ENCODE assay signal across 16 mouse cellular contexts in the genomic region with DNA sequence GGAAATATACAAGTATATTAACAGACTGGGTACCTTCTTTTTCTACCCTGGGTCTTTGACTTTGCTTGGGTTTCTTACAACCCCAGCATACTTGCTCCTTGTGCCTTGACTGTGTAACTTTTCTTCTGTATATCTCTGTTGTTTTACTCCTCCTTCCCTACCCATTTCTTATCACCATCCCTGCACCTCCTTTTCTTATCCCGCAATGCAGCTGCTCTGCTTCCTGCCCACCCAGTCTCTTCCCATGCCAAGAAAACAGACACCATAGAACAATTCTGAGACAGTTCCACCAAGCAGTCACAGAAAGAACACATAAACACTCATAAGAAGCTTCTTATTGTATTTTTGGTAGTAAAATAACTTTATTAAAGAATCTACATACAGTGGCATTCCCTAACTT.
DNase-seq lines count a peak whose midpoint lies in the region; ATAC-seq and TF ChIP-seq lines count a peak whose summit lies in the region.
"Had no signal": no experiment of that assay in that cellular context is flagged by ENCODE, and none has a peak within 500 bp of the region (broad histone marks: within the 10 kb centered on the region; RNA-seq: fewer than 3 reads in every experiment).

No protein-coding gene starts in this region.

- TF ChIP-seq CTCF in liver, postnatal 0 days (IDR thresholded peaks at IDR 0.05; ENCODE audit: low read depth), result no peak

- peak; percentile 90 for ATAC-seq in heart, embryonic 12.5 days (ENCODE audit: insufficient number of reproducible peaks, low FRiP score)
- ATAC-seq in erythroid progenitor cell, adult 5-6 weeks (replicated peaks; ENCODE audit: low FRiP score, poor library complexity, severe bottlenecking), result peak; percentile 88
- ATAC-seq in liver, postnatal 0 days, result peak; percentile 94

- H3K9ac ChIP-seq in heart, embryonic 12.5 days, result no peak overlapping the region
- H3K9ac ChIP-seq in liver, postnatal 0 days (replicated peaks), result no peak overlapping the region
- H3K9ac ChIP-seq: hindbrain, embryonic 12.5 days had no signal

- no peaks in the 10 kb centered on the region for H3K27me3 ChIP-seq in heart, embryonic 12.5 days (replicated peaks)
- H3K27me3 ChIP-seq in liver, postnatal 0 days (ENCODE audit: insufficient read depth, low read length), result no peaks in the 10 kb centered on the region
- H3K27me3 ChIP-seq: hindbrain, embryonic 12.5 days had no signal

- 43% methylated on average over 1 of the region's 1 CpGs for WGBS in heart, embryonic 12.5 days
- 54% methylated on average over 1 of the region's 1 CpGs for WGBS in liver, postnatal 0 days (ENCODE audit: insufficient replicate concordance)

- peak overlapping the region; percentile 33; the same call in 1 of the 2 replicates for H3K27ac ChIP-seq in heart, embryonic 12.5 days (ENCODE audit: poor library complexity, severe bottlenecking)
- peak overlapping the region; percentile 76 for H3K27ac ChIP-seq in liver, postnatal 0 days (ENCODE audit: low read depth)
- H3K27ac ChIP-seq: hindbrain, embryonic 12.5 days; kidney, postnatal 0 days; macrophage had no signal

- no peak for DNase-seq in heart, adult 9 months (ENCODE audit: low spot score in 2 of 2)
- DNase-seq in MEL-GATA-1-ER (ENCODE audit: extremely low read depth, low read depth), result peak; percentile 86
- DNase-seq in liver, postnatal 0 days, result peak; percentile 49
- DNase-seq in kidney, postnatal 4 days, result no peak
- DNase-seq in right cerebral cortex, postnatal 36 days (ENCODE audit: low spot score in 2 of 2), result no peak
- DNase-seq: adrenal gland, adult 2 months; cerebellum, adult 9-11 months; gastrocnemius, postnatal 25 days; lung, adult 2 months; right cerebral cortex, postnatal 25 days; thymus, postnatal 25 days had no signal

- TF ChIP-seq EP300 in liver, postnatal 0 days (IDR thresholded peaks at IDR 0.05; ENCODE audit: low read depth), result peak; percentile 99

- no peaks in the 10 kb centered on the region for H3K36me3 ChIP-seq in heart, embryonic 12.5 days
- H3K36me3 ChIP-seq in liver, postnatal 0 days (replicated peaks; ENCODE audit: insufficient read depth, low read length), result no peaks in the 10 kb centered on the region
- H3K36me3 ChIP-seq: hindbrain, embryonic 12.5 days had no signal

- H3K4me2 ChIP-seq in heart, embryonic 12.5 days, result no peak overlapping the region
- peak overlapping the region; percentile 47 for H3K4me2 ChIP-seq in liver, postnatal 0 days (ENCODE audit: low read depth, low read length)
- H3K4me2 ChIP-seq: hindbrain, embryonic 12.5 days had no signal

- H3K4me1 ChIP-seq in heart, embryonic 12.5 days (replicated peaks), result peaks cover 22% of the 10 kb centered on the region
- peaks cover 31% of the 10 kb centered on the region for H3K4me1 ChIP-seq in liver, postnatal 0 days (ENCODE audit: insufficient read depth)
- H3K4me1 ChIP-seq: hindbrain, embryonic 12.5 days had no signal

- H3K4me3 ChIP-seq in heart, embryonic 12.5 days, result no peak overlapping the region
- H3K4me3 ChIP-seq in liver, postnatal 0 days (ENCODE audit: low read depth, low read length), result no peak overlapping the region
- H3K4me3 ChIP-seq: hindbrain, embryonic 12.5 days had no signal

- H3K9me3 ChIP-seq in heart, embryonic 12.5 days (replicated peaks), result no peaks in the 10 kb centered on the region
- H3K9me3 ChIP-seq in liver, postnatal 0 days (ENCODE audit: low read length), result no peaks in the 10 kb centered on the region
- H3K9me3 ChIP-seq: hindbrain, embryonic 12.5 days had no signal

Comparison
In these comparisons a context has a peak if more than half of its experiments do, and no peak if none do; other contexts are left out.
1. DNase-seq: peak in MEL-GATA-1-ER (single experiment) and liver, postnatal 0 days (single experiment); none in heart, adult 9 months (0 of 2), kidney, postnatal 4 days (0 of 2) and right cerebral cortex, postnatal 36 days (0 of 2).
2. Peak in every context shown above with its lines, with median percentiles within 50 percentile points of each other: ATAC-seq.